Mouse (Mus musculus): Measurements from ENCODE around the gene Arhgap30.

The Arhgap30 gene

GRCm38 (mm10) chr1:171378298-171378697, 10.5 kb upstream of the Arhgap30 start:
- DNase-seq (ENCODE audit: low read depth, low spot score) = no peak

GRCm38 (mm10) chr1:171379935-171380599, 8.7 kb upstream of the Arhgap30 start:
- DNase-seq (ENCODE audit: low read depth, low spot score) = peak; percentile 46

- DNase-seq (ENCODE audit: low read depth, low spot score) = no peak
These were observed 6.6 kb upstream of the Arhgap30 start for GRCm38 (mm10) chr1:171382096-171382620.

DNA sequence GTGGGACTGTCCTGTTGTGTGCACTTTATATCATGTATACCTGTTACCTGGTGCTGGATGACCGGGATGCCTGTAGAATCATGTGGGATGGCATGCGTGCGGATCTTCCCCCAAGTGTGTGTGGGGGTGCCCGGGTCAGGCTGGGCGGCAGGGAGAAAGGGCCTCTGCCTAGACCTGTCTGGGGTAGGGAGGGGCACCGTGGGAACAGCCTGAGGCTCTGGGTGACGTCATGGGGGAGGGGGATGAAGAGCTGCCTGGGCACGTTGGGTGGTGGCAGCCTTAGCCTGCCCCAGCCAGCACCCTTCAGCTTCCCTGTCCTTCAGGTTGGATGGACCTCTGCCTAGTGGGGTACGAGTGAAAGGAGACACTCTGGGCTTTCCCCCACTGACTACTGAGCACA, 4.4 kb upstream of the Arhgap30 start:
- peak; percentile 10 for DNase-seq (ENCODE audit: low read depth, low spot score)

GRCm38 (mm10) chr1:171385171-171385570, 3.6 kb upstream of the Arhgap30 start:
- DNase-seq (ENCODE audit: low read depth, low spot score) = no peak

DNA sequence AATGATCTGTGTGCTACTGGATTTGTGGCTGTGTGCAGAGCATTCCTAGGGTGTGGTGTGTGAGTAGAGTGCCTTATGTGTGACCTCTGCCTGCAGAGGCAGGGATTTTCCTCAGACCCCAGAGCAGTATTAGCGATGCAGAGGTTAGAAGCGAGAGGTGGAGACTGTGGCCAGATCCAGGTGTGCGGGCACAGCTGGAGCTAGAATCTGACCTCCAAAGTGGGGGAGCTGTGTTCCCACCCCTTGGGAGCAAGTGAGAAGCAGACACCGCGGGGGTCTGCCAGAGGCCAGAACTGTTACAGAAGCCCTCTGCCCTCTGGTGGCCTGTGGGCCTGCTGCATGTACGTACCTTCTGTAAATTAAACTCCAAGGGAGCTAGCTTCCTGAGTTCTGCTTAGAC, 1.7 kb upstream of the Arhgap30 start:
- peak; percentile 60 for DNase-seq (ENCODE audit: low read depth, low spot score)

- DNase-seq (ENCODE audit: low read depth, low spot score) = no peak
These were observed 1.3 kb downstream of the Arhgap30 start for GRCm38 (mm10) chr1:171390101-171390500.

DNA sequence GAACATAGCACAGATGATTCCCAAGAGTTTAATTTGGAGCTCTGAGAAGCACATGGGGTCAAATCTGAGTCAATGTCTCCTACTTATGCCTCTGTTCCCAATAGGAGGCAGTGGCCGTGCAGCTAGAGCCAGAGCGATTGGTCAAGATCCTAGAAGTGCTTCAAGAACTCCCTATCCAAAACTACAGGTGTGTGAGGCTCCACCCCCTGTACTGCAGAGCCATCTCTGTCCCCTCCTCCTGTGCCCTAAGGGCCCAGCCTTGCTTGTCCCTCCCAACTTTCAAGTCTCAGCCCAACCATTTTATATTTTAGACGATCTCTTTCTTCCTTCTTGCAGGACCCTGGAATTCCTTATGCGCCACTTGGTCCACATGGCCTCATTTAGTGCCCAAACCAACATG, 13.1 kb downstream of the Arhgap30 start:
- DNase-seq (ENCODE audit: low read depth, low spot score) = no peak

DNA sequence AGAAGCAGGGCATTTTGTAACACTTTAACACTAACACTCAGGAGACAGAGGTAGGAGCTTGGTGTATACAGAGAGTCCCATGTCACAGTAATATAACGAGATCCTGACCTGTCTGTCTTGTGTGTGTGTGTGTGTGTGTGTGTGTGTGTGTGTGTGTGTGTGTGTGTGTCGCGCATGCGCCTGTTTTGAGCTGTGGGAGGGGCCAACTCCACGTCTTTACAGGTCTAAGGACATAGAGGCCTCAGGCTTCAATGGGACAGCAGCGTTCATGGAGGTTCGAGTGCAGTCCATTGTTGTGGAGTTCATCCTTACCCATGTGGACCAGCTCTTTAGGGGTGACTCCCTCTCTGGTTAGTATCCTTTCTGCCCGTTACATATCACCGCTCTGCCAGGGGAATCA, 14.2 kb downstream of the Arhgap30 start:
- DNase-seq (ENCODE audit: low read depth, low spot score) = no peak

DNA sequence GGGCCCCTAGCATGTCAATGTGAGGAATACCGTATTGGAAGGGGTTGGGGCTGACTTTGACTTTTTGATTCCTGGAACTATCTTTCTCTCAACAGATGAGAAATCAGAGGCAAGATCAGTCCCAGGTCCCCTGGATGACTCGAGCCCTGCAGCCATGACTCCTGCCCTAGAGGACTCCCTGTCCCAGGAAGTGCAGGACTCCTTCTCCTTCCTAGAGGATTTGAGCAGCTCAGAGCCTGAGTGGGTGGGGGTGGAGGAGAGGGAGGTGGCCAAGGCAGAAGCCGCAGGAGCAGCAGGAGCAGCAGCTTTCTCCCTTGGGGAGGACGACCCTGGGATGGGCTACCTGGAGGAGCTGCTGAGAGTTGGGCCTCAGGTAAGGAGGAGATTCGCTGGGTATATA, 18.5 kb downstream of the Arhgap30 start:
- no peak for DNase-seq (ENCODE audit: low read depth, low spot score)

DNA sequence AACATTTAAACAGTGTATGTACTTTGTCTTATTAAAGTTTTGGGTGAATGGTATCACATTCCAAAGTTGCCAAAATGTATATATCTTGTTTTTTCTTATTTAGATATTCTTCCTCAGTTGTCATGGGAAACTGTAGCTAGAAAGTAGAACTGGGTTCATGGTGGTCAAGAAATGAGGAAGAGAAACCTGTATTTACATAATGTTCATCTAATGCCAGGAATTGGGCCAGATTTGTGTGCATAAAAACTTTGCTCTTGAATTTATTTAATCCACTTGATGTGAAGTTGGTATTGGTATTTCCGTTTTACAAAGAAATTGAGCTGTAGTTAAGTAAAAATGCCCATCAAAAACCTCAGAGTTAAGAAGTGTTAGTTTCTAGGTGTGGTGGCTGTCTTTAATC, 21.5 kb downstream of the Arhgap30 start:
- no peak for DNase-seq (ENCODE audit: low read depth, low spot score)

DNA sequence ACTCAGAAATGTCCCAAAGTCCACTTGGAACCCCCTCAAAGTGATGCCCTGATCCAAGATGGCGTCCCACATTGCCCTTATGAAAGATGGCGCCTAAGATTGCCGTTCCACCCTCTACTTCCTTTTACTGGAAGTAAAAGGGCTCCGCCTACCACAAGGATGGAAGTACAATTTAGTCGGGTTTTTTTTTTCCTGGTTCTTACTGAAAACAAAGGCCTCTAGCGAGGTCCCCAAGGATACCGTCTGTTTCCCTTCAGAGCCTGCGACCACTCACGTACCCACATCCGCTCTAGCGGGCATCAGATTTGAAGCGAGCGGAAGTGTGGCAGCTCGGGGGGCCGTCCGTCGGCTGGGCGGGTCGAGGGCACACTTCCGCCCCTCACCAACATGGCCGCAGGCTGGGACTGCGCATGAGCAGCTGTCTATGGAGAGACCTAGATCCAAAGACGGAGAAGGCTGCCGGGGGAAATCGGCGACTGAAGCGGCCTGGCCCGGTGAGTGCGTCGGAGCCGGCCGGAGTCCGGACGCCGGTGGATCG, 22.3 kb downstream of the Arhgap30 start, which contains the start of gene Usf1:
Gene Usf1, plus strand, starts transcription at position 367 of the 538 bp plus-strand sequence.
- peak; percentile 94 for DNase-seq (ENCODE audit: low read depth, low spot score)

DNA sequence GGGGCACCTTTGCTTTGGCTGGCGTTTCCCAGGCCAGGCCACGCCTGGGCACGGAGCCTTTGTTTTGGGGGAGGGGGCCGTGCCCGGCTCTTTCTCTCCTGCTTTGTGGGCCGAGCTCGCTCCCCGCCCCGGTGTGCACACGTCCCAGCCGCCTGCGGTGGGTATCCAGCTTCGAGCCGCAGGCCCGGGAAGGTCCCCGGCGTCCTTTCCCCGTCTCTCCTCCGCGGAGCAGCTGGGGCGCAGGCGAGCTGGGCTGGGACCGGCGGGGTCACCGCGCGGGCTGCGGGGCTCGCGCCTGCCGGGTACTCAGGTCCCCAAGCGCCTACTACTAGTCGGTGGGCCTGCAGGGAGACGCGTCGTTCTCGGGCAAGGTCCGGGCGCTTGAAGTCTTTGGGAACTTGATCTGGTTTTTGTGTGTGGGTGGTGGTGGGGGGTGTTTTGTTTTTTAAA, 22.8 kb downstream of the Arhgap30 start:
- DNase-seq (ENCODE audit: low read depth, low spot score) = no peak

- peak; percentile 44 for DNase-seq (ENCODE audit: low read depth, low spot score)
These were observed 23.3 kb downstream of the Arhgap30 start for GRCm38 (mm10) chr1:171412001-171412441.

- DNase-seq (ENCODE audit: low read depth, low spot score) = peak; percentile 29
These were observed 23.7 kb downstream of the Arhgap30 start for GRCm38 (mm10) chr1:171412446-171412845.

DNA sequence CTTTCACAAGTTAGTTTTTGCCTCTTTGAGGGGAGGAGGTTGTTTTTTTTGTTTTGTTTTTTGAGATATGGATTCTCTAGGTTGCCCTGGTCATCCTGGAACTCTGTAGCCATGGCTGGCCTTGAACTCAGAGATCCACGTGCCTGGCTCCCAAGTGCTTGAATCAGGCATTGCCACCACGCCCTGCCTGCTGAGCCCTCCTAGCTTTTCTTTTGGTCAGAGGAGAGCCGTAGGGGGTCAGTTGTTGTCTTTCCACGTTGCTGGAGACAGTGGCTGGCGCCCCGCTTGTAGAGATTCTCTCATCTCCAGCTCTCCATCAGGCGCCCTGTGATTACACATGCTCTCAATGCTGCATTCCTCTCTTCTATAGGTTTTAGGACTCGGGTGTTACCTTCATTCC, 24.9 kb downstream of the Arhgap30 start:
- DNase-seq (ENCODE audit: low read depth, low spot score) = no peak

- DNase-seq (ENCODE audit: low read depth, low spot score) = no peak
These were observed 29.9 kb downstream of the Arhgap30 start, which contains the start of gene Tstd1 for GRCm38 (mm10) chr1:171418660-171419059. Gene Tstd1, plus strand, starts transcription at chr1:171418872.

DNA sequence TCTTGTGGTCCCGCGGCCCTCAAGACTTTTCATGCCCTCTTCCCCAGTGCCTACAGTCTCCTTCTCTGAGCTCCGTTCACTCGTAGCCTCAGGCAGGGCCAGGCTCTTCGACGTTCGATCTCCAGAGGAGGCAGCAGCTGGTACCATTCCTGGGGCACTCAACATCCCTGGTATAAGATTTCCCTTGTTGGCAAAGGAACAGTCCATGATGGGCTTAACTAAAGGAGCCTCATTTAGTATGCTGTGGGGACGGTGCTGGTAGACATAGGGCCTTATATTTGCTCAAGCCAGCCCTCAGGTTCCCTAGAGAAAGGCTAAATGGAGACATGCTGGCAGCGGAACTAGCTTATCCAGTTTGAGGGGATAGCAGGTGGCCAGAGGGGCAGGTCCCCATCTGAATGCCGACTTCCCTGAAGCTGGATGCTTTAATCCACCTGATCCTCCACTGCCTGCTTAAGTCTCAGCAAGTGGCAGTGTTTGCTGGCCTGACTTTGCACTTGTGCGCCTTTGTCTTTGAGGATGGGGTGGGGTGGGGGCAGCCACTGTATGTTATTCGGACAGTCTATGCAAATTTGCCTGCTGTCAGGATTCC, 30.6 kb downstream of the Arhgap30 start:
- DNase-seq (ENCODE audit: low read depth, low spot score) = no peak

- DNase-seq (ENCODE audit: low read depth, low spot score) = no peak
These were observed 31.2 kb downstream of the Arhgap30 start for GRCm38 (mm10) chr1:171419905-171420304.

DNA sequence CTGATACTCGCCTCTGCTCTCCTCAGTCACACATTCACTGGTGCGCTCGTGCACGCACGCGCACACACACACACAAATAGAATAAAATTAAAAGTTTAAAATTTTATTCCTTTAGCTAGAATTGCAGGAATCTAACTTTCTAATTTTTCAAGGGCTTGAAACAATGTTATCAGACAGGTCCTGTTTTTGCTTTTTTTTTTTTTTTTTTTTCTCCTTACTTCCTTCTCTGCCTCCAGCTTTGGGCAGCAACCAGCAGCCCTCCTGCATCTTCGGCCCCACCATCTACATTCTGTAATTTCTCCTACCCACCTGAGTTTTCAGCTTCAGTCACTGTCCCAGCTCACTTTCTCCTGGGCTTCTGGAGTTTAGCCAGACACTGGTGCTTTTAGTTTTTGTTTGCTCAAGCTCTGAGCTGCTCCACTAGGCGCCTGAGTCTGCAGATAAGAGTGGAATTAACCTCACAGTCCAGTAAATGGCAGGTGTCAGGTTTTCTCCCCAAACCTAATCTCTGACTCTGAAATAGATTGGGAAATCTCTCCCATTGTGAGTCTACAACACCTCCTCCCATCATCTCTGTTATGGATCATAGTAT, 33.8 kb downstream of the Arhgap30 start:
- no peak for DNase-seq (ENCODE audit: low read depth, low spot score)

GRCm38 (mm10) chr1:171424638-171425037, 35.9 kb downstream of the Arhgap30 start:
- no peak for DNase-seq (ENCODE audit: low read depth, low spot score)

- no peak for DNase-seq (ENCODE audit: low read depth, low spot score)
These were observed 36.4 kb downstream of the Arhgap30 start for GRCm38 (mm10) chr1:171425126-171425525.

Data from forelimb bud, embryonic 11.5 days (tissue).